Mouse (Mus musculus) liver, embryonic 11.5 days (tissue): Measurements from ENCODE around the gene Osbp2. TPM values are rescaled to one million over a fixed set of nuclear protein-coding genes. Genes with fewer than 3 reads are reported as not detected.

Experiments used
- ATAC-seq: fragments of 200-750 bp; cut with Nextera tagmentation; replicated peaks from 2 replicates; pipeline ENCODE4 v1.8.0; 2017; ENCODE audit warnings: moderate number of reproducible peaks, mild to moderate bottlenecking, moderate TSS enrichment, moderate library complexity; ENCODE audit not compliant: low FRiP score
- DNase-seq: peaks from one replicate; pipeline ENCODE4 v3.0.0-alpha.2; 2017; ENCODE audit warnings: low spot score
- H3K27ac ChIP-seq: fragments of 300-500 bp; sonication (generic); 2 replicates; pipeline ENCODE4 v1.5.1; 2014; ENCODE audit warnings: mild to moderate bottlenecking, low read depth, low read length, control low read depth
- H3K27me3 ChIP-seq: fragments of 300-500 bp; sonication (generic); replicated peaks from 2 replicates; pipeline ENCODE4 v1.6.1; 2014; ENCODE audit warnings: low read length, mixed read lengths; ENCODE audit not compliant: control insufficient read depth, insufficient read depth
- H3K36me3 ChIP-seq: fragments of 300-500 bp; sonication (generic); 2 replicates; pipeline ENCODE4 v1.6.1; 2014; ENCODE audit warnings: mild to moderate bottlenecking, low read length, moderate library complexity, mixed read lengths; ENCODE audit not compliant: control insufficient read depth, insufficient read depth
- H3K4me1 ChIP-seq: fragments of 300-500 bp; sonication (generic); replicated peaks from 2 replicates; pipeline ENCODE4 v1.6.1; 2014; ENCODE audit warnings: low read length, mixed read lengths; ENCODE audit not compliant: control insufficient read depth, insufficient read depth
- H3K4me2 ChIP-seq: fragments of 300-500 bp; sonication (generic); 2 replicates; pipeline ENCODE4 v1.6.1; 2014; ENCODE audit warnings: mild to moderate bottlenecking, control low read depth, moderate library complexity
- H3K4me3 ChIP-seq: fragments of 300-500 bp; sonication (generic); 2 replicates; pipeline ENCODE4 v1.5.1; 2014; ENCODE audit warnings: low read depth, low read length, control low read depth
- H3K9ac ChIP-seq: fragments of 300-500 bp; sonication (generic); 2 replicates; pipeline ENCODE4 v1.6.1; 2014; ENCODE audit warnings: low read depth, low read length, control low read depth
- H3K9me3 ChIP-seq: fragments of 300-500 bp; sonication (generic); 2 replicates; pipeline ENCODE4 v1.6.1; 2016; ENCODE audit warnings: low read length, inconsistent platforms, mixed read lengths; ENCODE audit not compliant: control insufficient read depth
- WGBS: fragments of 180-500 bp; shearing (Covaris S2); extraction: QIAGEN DNeasy Blood & Tissue Kit; methylation state at CpG from one replicate; pipeline ENCODE4 v1.1.7; 2014; 5-methylcytosine and 5-hydroxymethylcytosine counted together
- polyA plus RNA-seq: library from polyadenylated mRNA; unstranded; fragments of >200 nt; fragmentation: Nextera tagmentation; extraction: Ambion mirVana; gene quantifications from 2 replicates; pipeline ENCODE4 v1.2.1, GENCODE M21; 2014

Gene Osbp2
- polyA plus RNA-seq, 1 experiment from 2014 or later: 0.38 TPM

DNA sequence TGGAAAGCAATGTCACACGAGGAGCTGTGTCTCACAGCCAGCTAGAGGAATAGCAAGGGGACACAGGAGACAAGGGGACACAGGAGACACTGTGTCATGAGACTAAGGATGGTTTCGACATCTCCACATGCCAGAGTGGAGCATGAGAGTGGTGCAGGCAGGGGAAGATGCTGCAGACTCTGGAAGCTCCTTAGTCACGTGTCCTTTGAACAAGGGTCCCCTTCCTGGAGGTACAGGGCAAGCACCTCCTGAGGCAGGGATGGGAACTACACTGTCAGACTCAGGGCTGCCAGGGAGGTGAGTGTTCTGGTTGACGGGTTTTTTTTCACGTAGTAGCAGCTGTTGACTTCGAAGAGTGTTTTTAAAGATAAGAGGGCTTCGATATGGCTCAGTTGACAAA, 113.9 kb downstream of the Osbp2 start:
- Histone ChIP-seq H3K36me3 (no peaks in the 10 kb centered on the region), H3K9ac (no peak overlapping the region), H3K4me3 (no peak overlapping the region), H3K4me2 (no peak overlapping the region), H3K27me3 (no peaks in the 10 kb centered on the region), H3K9me3 (no peaks in the 10 kb centered on the region), H3K4me1 (0 out of 2 replicates have a peak, but pooled peaks cover 2% of the 10 kb centered on the region), H3K27ac (no peak overlapping the region)
- no peak for DNase-seq
- ATAC-seq: no peak
- 17% methylated on average over 7 of the region's 7 CpGs for WGBS

DNA sequence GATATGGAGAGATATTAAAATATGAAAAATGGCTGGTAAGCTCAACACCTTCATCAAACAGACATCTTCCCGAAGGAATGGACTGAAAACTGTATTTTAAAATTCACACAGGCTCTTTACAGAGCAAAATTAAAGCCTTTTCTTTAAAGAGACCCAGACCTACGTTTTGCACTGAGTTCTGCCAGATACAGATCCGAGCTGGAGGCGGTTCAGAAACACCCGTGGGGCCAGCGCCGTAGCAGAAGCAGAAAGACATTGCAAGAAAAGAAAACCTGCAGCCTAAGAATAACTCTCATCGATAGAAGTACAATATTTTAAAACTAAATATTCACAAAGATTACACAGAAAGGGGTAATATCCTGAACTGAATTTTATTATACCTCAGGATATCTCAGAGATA, 121.3 kb downstream of the Osbp2 start:
- Histone ChIP-seq H3K27ac (no peak overlapping the region), H3K36me3 (no peaks in the 10 kb centered on the region), H3K9me3 (no peaks in the 10 kb centered on the region), H3K4me3 (no peak overlapping the region), H3K27me3 (no peaks in the 10 kb centered on the region), H3K9ac (no peak overlapping the region), H3K4me1 (no peaks in the 10 kb centered on the region), H3K4me2 (no peak overlapping the region)
- ATAC-seq (no peak), DNase-seq (no peak)
- WGBS: 75% methylated on average over 8 of the region's 8 CpGs

DNA sequence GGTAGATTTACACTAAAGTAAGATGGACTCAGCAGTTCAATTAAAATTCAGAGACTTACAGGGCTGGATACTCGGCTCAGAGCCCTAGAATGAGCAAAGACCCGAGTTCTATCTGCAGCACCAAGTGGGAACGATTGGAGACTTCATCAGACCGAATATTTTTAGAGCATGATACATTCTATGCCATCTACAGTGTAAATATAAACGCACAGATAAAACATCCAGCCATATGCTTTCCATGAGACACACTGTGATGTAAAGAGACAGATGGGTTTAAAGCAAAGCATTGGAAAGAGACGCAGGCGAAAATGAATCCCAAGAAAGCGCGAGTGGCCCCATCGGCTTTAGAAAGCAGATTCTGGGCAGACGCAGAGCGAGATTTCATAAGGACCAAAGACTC, 122.5 kb downstream of the Osbp2 start:
- Histone ChIP-seq H3K27ac (no peak overlapping the region), H3K4me3 (no peak overlapping the region), H3K27me3 (no peaks in the 10 kb centered on the region), H3K4me1 (no peaks in the 10 kb centered on the region), H3K9me3 (no peaks in the 10 kb centered on the region), H3K4me2 (no peak overlapping the region), H3K36me3 (no peaks in the 10 kb centered on the region), H3K9ac (no peak overlapping the region)
- WGBS: 82% methylated on average over 12 of the region's 12 CpGs
- ATAC-seq: no peak
- DNase-seq: no peak

DNA sequence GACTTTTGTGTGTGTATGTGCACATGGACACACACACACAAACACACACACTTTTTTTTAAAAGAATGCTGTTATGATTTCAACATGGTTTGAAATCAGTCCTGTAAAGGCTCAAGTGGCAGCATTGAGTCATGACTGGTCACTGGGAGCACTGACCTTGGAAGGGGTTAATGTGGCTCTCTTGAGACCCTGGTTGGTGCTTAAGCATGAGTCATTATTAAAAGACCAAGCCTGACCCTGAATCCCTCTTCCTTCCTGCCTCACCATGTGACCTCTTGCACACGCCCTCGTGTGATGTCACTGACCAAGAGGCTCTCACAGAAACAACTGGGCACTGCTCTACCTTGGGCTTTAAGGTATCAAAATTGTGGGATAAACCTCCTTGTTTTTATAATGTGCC, 124.9 kb downstream of the Osbp2 start:
- no peaks in the 10 kb centered on the region for H3K27me3 ChIP-seq
- no peak for ATAC-seq
- 70% methylated on average over 2 of the region's 2 CpGs for WGBS
- H3K27ac ChIP-seq: no peak overlapping the region
- no peak for DNase-seq
- H3K9ac ChIP-seq: no peak overlapping the region
- H3K4me2 ChIP-seq: no peak overlapping the region
- H3K36me3 ChIP-seq: no peaks in the 10 kb centered on the region
- H3K4me1 ChIP-seq: no peaks in the 10 kb centered on the region
- H3K4me3 ChIP-seq: no peak overlapping the region
- H3K9me3 ChIP-seq: no peaks in the 10 kb centered on the region

DNA sequence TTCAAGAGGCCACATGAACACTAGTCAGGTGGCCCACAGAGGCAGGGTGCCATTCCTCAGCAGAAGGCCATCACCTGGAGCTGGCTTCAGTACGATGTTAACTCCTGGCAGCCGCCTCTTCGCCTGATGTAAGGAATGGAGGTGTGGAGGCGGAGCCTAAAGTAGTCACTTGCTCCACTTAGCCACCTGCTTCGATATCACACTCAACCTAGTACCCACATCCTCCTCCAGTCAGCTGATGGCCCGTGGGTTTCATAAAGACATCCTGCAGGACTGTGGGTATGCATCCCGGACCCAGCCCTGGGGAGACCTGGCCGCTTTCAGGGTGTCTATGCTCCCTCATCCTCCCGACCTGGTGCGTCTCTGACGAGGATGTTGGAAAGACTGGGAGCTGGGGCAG, 128.0 kb downstream of the Osbp2 start:
- H3K9ac ChIP-seq: no peak overlapping the region
- WGBS: 77% methylated on average over 11 of the region's 11 CpGs
- ATAC-seq (no peak), DNase-seq (no peak)
- H3K4me2 ChIP-seq: no peak overlapping the region
- no peaks in the 10 kb centered on the region for H3K36me3 ChIP-seq
- H3K27me3 ChIP-seq: no peaks in the 10 kb centered on the region
- no peak overlapping the region for H3K27ac ChIP-seq
- H3K4me3 ChIP-seq: no peak overlapping the region
- no peaks in the 10 kb centered on the region for H3K4me1 ChIP-seq
- no peaks in the 10 kb centered on the region for H3K9me3 ChIP-seq

DNA sequence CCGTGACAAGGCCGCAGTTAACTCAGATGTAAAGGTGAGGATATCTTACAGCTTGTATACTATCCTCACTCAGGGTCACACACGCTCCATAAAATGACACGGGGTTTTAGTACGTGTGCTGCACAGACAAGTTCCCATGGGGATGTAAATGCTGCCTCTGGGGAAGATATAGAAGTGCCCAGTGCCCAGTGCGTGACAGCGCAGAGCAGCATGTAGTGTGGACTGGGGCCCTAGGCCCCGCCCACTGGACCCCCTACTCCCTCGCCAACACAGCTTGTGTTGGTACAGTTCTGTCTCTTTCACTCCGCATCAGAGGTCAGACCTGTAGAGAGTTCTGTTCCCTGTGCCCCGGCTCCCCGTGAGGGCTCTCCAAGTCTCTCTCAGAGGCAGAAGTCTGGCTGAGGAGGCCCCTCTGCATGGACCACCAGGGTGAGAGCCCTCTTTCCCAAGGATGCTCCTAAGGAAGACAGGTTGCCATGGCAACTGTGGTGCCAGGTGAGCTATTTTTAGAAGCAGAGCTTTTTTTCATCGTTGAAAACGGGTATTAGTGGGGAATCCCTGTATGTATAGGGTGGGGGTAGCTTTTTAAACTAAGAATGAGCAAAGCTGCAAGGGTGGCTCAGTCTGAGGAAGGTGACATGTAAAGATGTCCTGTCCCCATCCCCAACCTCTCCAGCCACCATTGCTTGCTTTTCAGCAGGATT, 129.6 kb downstream of the Osbp2 start:
- Histone ChIP-seq H3K4me1 (no peaks in the 10 kb centered on the region), H3K4me3 (no peak overlapping the region), H3K36me3 (no peaks in the 10 kb centered on the region), H3K4me2 (no peak overlapping the region), H3K27me3 (no peaks in the 10 kb centered on the region), H3K9ac (no peak overlapping the region), H3K27ac (no peak overlapping the region), H3K9me3 (no peaks in the 10 kb centered on the region)
- WGBS: 79% methylated on average over 14 of the region's 14 CpGs
- no peak for DNase-seq
- no peak for ATAC-seq

DNA sequence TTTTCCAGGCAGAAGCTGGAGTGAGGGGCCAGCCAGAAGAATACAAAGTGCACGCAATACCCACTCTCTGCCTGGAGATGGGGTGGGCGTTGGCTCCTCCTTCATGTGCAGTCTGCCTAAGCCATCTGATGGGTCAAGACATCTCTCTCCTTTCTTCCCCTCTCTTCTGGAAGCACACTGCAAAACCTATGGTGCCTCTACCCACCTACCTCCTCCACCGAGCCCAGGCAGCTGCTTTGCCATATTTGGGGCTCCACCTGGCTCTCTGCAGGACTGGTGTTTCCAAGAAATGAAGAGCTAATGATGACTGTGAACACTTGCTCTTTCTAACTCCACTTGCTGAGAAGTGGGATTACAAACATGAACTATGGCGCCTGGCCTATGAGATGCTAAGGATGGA, 132.2 kb downstream of the Osbp2 start:
- WGBS: 80% methylated on average over 4 of the region's 4 CpGs
- no peak overlapping the region for H3K4me2 ChIP-seq

DNA sequence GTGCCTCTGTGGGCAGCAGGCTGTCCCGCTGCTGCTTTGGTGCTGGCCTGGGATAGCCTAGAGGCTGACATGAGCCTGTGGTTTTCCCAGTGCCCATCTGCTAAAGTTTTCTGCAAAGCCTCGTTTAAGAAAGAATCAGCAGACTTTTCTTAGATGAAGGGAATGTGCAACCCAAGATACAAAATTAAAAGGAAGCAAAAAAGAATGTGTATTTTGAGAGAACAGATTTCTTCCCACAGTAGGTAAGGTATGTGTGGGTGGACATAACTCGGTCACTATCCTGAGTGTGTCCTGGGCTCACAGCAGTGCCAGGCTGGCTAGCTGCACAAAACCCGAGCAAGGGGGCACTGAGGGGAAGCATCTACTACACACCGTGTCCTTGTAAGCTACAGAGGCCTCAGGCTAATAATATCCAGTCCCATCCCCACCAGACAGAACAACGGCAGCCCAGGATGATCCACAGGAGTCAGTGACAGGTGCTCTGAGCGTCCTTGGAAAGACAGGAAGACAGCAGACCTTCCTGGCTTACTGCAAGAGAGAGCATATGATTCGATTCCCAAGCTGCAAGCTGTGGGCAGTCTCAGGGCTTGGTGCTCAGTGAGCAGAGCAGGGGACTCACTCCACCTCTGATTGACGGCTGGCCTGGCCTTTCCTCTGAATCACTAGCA, 136.1 kb downstream of the Osbp2 start:
- Histone ChIP-seq H3K4me1 (no peaks in the 10 kb centered on the region), H3K4me2 (no peak overlapping the region), H3K4me3 (no peak overlapping the region), H3K27ac (no peak overlapping the region), H3K36me3 (no peaks in the 10 kb centered on the region), H3K9ac (no peak overlapping the region), H3K9me3 (no peaks in the 10 kb centered on the region), H3K27me3 (no peaks in the 10 kb centered on the region)
- DNase-seq (no peak), ATAC-seq (no peak)
- WGBS: 68% methylated on average over 9 of the region's 9 CpGs

More for the DNA sequence above, 132.2 kb downstream of the Osbp2 start:
- DNase-seq (no peak), ATAC-seq (no peak)
- H3K9me3 ChIP-seq: no peaks in the 10 kb centered on the region
- no peak overlapping the region for H3K4me3 ChIP-seq
- H3K4me1 ChIP-seq: no peaks in the 10 kb centered on the region
- H3K36me3 ChIP-seq: no peaks in the 10 kb centered on the region
- no peak overlapping the region for H3K9ac ChIP-seq
- H3K27ac ChIP-seq: no peak overlapping the region
- no peaks in the 10 kb centered on the region for H3K27me3 ChIP-seq
